Mouse (Mus musculus): ENCODE results near the gene Spock2. TPM values are rescaled to one million over a fixed set of nuclear protein-coding genes. Genes with fewer than 3 reads are reported as not detected.
A peak's percentile ranks its signal among the peaks of the same experiment; 100 is the strongest.
"Not testable (repeated sequence)": the region's sequence is repeated elsewhere in the genome, so short reads cannot be mapped to it uniquely, and the experiment has no call there.

Gene Spock2
- polyA plus RNA-seq, 1 experiment from 2014 or later = 85.3 TPM

DNA sequence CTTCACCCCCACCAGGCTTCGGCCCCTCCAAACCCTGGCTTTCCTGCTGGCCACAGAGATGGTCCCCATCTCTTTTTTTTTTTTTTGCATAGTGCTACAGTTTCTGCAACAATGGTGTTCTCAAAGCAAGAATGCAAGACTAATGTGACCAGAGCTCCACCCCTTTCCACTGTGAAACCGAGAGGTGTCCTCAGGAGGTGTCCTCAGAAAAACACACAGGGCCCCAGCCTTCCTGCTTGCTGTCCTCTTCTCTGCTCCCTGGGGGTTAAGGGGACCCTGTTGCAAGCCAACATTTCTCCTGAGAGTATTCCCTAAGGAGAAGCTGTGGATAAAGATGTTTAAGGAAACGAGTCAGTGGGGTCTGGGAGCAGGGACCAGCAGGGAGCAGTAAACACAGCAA lies 62.9 kb downstream of the Spock2 start:
- Histone ChIP-seq H3K27me3 (ENCODE audit: control insufficient read depth, insufficient read depth, low read length) (no peaks in the 10 kb centered on the region), H3K27ac (no peak overlapping the region), H3K4me3 (replicated peaks; ENCODE audit: low read length) (no peak overlapping the region), H3K9me3 (ENCODE audit: control insufficient read depth, low read length) (no peaks in the 10 kb centered on the region), H3K4me1 (replicated peaks; ENCODE audit: control insufficient read depth, insufficient read depth, low read length) (no peaks in the 10 kb centered on the region; the same call in 1 of the 2 replicates), H3K9ac (no peak overlapping the region), H3K36me3 (replicated peaks; ENCODE audit: control insufficient read depth, insufficient read depth) (no peaks in the 10 kb centered on the region), H3K4me2 (replicated peaks) (no peak overlapping the region)
- 46% methylated on average over 3 of the region's 3 CpGs for WGBS
- DNase-seq (ENCODE audit: low spot score) = no peak
- ATAC-seq (ENCODE audit: low FRiP score) = no peak

DNA sequence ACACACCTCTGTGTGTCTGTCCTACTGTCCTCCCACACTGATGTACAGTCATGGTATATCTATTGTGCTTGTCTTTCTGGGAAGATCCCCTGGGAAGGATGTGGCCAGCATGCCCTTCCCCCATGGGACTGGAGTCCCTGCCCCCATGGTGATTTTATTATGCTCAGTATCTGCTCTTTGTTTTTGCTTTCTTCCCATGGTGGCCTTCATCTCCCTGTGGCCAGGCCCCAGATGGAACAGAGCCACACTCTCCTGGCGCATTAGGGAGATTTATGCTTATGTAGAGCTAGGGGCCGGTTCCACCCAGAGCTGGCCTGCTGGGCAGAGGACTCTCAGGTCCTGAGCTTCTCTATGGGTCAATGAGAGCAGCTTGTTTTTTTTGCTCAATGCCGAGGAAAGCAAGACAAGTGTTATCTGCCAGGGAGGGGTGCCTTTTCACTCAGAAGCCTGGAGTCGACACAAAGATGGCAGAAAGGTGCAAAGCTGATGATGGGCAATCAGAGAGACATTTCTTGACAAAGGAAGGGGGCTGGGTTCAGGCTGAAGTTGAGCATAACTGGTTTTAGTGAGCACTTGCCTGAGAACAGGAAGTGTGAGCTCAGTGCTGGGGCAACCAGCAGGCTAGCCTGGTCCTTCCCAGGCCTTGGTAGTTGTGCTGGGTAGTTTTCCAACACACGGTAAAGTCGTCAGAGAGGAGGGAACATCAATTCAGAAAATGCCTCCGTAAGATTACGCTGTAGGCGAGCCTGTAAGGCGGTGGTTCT lies 64.5 kb downstream of the Spock2 start:
- no peak for ATAC-seq (ENCODE audit: low FRiP score)
- H3K4me3 ChIP-seq (replicated peaks; ENCODE audit: low read length) = no peak overlapping the region
- H3K4me2 ChIP-seq (replicated peaks) = no peak overlapping the region
- H3K9ac ChIP-seq = no peak overlapping the region
- no peaks in the 10 kb centered on the region; the same call in 1 of the 2 replicates for H3K4me1 ChIP-seq (replicated peaks; ENCODE audit: control insufficient read depth, insufficient read depth, low read length)
- WGBS = 80% methylated on average over 10 of the region's 10 CpGs
- H3K9me3 ChIP-seq (ENCODE audit: control insufficient read depth, low read length) = no peaks in the 10 kb centered on the region
- no peak overlapping the region for H3K27ac ChIP-seq
- no peaks in the 10 kb centered on the region for H3K27me3 ChIP-seq (ENCODE audit: control insufficient read depth, insufficient read depth, low read length)
- no peaks in the 10 kb centered on the region for H3K36me3 ChIP-seq (replicated peaks; ENCODE audit: control insufficient read depth, insufficient read depth)
- DNase-seq (ENCODE audit: low spot score) = no peak

DNA sequence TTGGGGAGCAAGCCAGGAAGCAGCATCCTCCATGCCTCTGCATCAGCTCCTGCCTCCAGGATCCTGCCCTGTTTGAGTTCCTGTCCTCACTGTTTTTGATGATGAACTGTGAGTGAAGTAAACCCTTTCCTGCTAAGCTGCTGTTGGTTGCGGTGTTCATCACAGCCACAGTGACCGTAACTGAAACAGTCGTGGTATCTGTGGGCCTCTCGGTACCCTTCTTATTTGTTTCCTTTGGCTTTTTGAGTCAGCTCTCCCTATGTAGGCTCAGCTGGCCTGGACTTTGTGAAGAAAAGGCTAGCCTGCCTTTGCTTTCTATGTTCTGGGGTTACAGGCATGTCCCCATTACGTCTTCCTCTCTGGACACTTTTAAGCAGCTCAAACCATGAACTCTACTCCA lies 65.3 kb downstream of the Spock2 start:
- Histone ChIP-seq H3K4me3 (replicated peaks; ENCODE audit: low read length) (no peak overlapping the region), H3K4me2 (replicated peaks) (no peak overlapping the region), H3K9ac (no peak overlapping the region), H3K27me3 (ENCODE audit: control insufficient read depth, insufficient read depth, low read length) (no peaks in the 10 kb centered on the region), H3K36me3 (replicated peaks; ENCODE audit: control insufficient read depth, insufficient read depth) (no peaks in the 10 kb centered on the region), H3K27ac (no peak overlapping the region), H3K9me3 (ENCODE audit: control insufficient read depth, low read length) (no peaks in the 10 kb centered on the region), H3K4me1 (replicated peaks; ENCODE audit: control insufficient read depth, insufficient read depth, low read length) (no peaks in the 10 kb centered on the region; the same call in 1 of the 2 replicates)
- ATAC-seq (ENCODE audit: low FRiP score) (no peak), DNase-seq (ENCODE audit: low spot score) (no peak)
- WGBS = 98% methylated on average over 5 of the region's 5 CpGs

DNA sequence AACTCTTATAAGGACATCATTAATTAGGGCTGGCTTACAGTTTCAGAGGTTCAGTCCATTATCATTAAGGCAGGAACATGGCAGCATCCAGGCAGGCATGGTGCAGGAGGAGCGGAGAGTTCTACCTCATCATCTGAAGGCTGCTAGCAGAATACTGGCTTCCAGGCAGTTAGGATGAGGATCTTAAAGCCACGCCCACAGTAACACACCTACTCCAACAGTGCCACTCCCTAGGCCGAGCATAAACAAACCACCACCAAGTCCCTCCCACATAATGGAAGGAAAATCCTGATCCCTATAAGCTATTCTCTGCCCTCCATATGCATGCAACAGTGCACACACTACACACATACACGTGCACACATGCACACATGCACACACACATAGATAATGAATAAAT lies 66.3 kb downstream of the Spock2 start:
- H3K4me1 ChIP-seq (replicated peaks; ENCODE audit: control insufficient read depth, insufficient read depth, low read length) = no peaks in the 10 kb centered on the region; the same call in 1 of the 2 replicates
- H3K4me3 ChIP-seq (replicated peaks; ENCODE audit: low read length) = no peak overlapping the region
- 86% methylated on average over 4 of the region's 4 CpGs for WGBS
- no peaks in the 10 kb centered on the region for H3K36me3 ChIP-seq (replicated peaks; ENCODE audit: control insufficient read depth, insufficient read depth)
- no peak for DNase-seq (ENCODE audit: low spot score)
- no peak overlapping the region for H3K27ac ChIP-seq
- H3K27me3 ChIP-seq (ENCODE audit: control insufficient read depth, insufficient read depth, low read length) = no peaks in the 10 kb centered on the region
- H3K4me2 ChIP-seq (replicated peaks) = no peak overlapping the region
- ATAC-seq (ENCODE audit: low FRiP score) = no peak
- no peaks in the 10 kb centered on the region for H3K9me3 ChIP-seq (ENCODE audit: control insufficient read depth, low read length)
- H3K9ac ChIP-seq = no peak overlapping the region

DNA sequence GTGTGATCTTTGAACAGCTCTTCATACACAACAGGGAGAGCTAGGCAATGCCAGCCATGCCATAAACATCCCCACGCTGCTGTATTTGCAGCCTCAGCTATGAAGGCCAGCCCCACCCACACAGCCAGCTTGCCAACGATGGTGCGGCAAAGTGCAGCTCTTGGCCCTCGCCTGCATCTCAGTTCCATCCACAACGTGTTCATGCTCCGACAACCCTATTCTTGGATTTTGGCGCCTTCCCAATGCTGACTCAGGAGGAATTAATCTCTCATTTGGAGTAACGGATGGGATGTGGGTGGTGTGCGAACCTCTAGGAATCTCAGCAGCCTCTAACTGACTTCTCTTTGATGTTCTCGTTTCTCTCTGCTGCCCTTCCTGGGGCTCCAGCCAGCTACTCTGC lies 67.0 kb downstream of the Spock2 start:
- H3K9me3 ChIP-seq (ENCODE audit: control insufficient read depth, low read length) = no peaks in the 10 kb centered on the region
- H3K4me1 ChIP-seq (replicated peaks; ENCODE audit: control insufficient read depth, insufficient read depth, low read length) = no peaks in the 10 kb centered on the region; the same call in 1 of the 2 replicates
- no peak overlapping the region for H3K27ac ChIP-seq
- H3K4me2 ChIP-seq (replicated peaks) = no peak overlapping the region
- WGBS = 59% methylated on average over 10 of the region's 10 CpGs
- DNase-seq (ENCODE audit: low spot score) = peak; percentile 67
- no peaks in the 10 kb centered on the region for H3K27me3 ChIP-seq (ENCODE audit: control insufficient read depth, insufficient read depth, low read length)
- no peak for ATAC-seq (ENCODE audit: low FRiP score)
- H3K4me3 ChIP-seq (replicated peaks; ENCODE audit: low read length) = no peak overlapping the region
- H3K36me3 ChIP-seq (replicated peaks; ENCODE audit: control insufficient read depth, insufficient read depth) = no peaks in the 10 kb centered on the region
- no peak overlapping the region for H3K9ac ChIP-seq

DNA sequence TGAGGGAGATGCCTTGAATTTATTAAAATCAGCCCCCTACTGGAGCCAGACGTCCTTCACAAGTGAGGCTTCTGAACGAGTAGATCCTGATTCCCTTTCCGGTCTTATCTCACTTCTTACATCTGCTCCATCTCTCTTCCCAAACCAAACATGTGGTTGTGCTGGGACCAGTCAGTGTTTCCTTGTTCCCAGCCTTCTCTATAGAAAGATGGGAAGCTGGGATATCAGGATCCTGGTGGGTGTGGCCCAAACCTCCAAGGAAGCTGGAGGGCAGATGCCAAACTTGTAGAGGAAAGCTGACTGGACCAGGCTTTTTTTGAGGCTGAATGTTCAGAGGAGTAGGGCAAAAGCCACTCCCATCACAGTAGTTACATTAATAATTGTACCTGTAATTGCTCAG lies 68.5 kb downstream of the Spock2 start:
- Histone ChIP-seq H3K27ac (no peak overlapping the region), H3K9ac (no peak overlapping the region), H3K4me2 (replicated peaks) (no peak overlapping the region), H3K27me3 (ENCODE audit: control insufficient read depth, insufficient read depth, low read length) (no peaks in the 10 kb centered on the region), H3K4me1 (replicated peaks; ENCODE audit: control insufficient read depth, insufficient read depth, low read length) (no peaks in the 10 kb centered on the region), H3K4me3 (replicated peaks; ENCODE audit: low read length) (no peak overlapping the region), H3K36me3 (replicated peaks; ENCODE audit: control insufficient read depth, insufficient read depth) (no peaks in the 10 kb centered on the region), H3K9me3 (ENCODE audit: control insufficient read depth, low read length) (no peaks in the 10 kb centered on the region)
- ATAC-seq (ENCODE audit: low FRiP score) = no peak
- no peak for DNase-seq (ENCODE audit: low spot score)
- WGBS = 69% methylated on average over 3 of the region's 3 CpGs

DNA sequence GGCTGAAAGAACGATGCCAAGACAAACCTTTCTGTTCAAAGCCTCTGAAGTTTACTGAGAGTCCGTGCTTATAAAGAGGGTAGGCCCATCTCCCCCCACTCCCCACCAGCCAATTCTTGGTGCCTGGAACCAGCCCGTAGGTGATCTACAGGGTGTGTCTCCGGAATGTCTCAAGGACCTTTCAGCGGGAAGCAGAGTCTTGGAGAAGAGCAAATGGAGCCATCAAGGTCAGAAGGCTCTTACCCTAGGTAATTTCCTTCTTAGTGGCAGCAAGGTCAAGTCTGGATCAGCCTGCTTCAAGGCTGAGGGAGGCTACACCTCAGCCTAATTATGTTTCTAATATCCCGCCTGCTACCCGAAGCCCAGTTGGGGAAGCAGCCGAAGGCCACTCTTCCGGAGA lies 69.3 kb downstream of the Spock2 start:
- H3K27ac ChIP-seq; H3K9ac ChIP-seq; H3K9me3 ChIP-seq (ENCODE audit: control insufficient read depth, low read length); H3K4me2 ChIP-seq (replicated peaks); H3K4me1 ChIP-seq (replicated peaks; ENCODE audit: control insufficient read depth, insufficient read depth, low read length); ATAC-seq (ENCODE audit: low FRiP score); DNase-seq (ENCODE audit: low spot score); H3K4me3 ChIP-seq (replicated peaks; ENCODE audit: low read length); H3K36me3 ChIP-seq (replicated peaks; ENCODE audit: control insufficient read depth, insufficient read depth); H3K27me3 ChIP-seq (ENCODE audit: control insufficient read depth, insufficient read depth, low read length): not testable (repeated sequence)
- 96% methylated on average over 9 of the region's 9 CpGs for WGBS

Small RNA genes within 50 kb of the gene (microRNA-seq; reads per million reads assigned to microRNA genes)
- gene Mir6906 = 0.65 reads per million

Other genes starting within 250 kb of the Spock2 start
- 20.6 and 22.5 TPM in 2 replicates for gene Dnajb12, start 226.7 kb upstream of the Spock2 start, polyA plus RNA-seq (2014; fragmentation: Nextera tagmentation; extraction: Ambion mirVana)
- 8.8 and 10.5 TPM in 2 replicates for gene Ddit4, start 154.4 kb upstream of the Spock2 start, polyA plus RNA-seq (2014; fragmentation: Nextera tagmentation; extraction: Ambion mirVana)
- gene Ascc1, start 103.4 kb upstream of the Spock2 start, polyA plus RNA-seq (2014; fragmentation: Nextera tagmentation; extraction: Ambion mirVana) = 45.6 and 45.9 TPM in 2 replicates
- 94.2 and 110 TPM in 2 replicates for gene Anapc16, start 103.1 kb upstream of the Spock2 start, polyA plus RNA-seq (2014; fragmentation: Nextera tagmentation; extraction: Ambion mirVana)
- gene Chst3, start 113.0 kb downstream of the Spock2 start, polyA plus RNA-seq (2014; fragmentation: Nextera tagmentation; extraction: Ambion mirVana) = 1.2 TPM in 2 replicates
- 147 and 180 TPM in 2 replicates for gene Psap, start 171.4 kb downstream of the Spock2 start, polyA plus RNA-seq (2014; fragmentation: Nextera tagmentation; extraction: Ambion mirVana)
- gene Vsir, start 240.6 kb downstream of the Spock2 start, polyA plus RNA-seq (2014; fragmentation: Nextera tagmentation; extraction: Ambion mirVana) = 2.5 and 2.7 TPM in 2 replicates

Measured in hindbrain, embryonic 14.5 days (tissue).